Mouse (Mus musculus) hindbrain, embryonic 11.5 days (tissue): ENCODE measurements around the gene Arhgap23. TPM values are rescaled to one million over a fixed set of nuclear protein-coding genes. Genes with fewer than 3 reads are reported as not detected.

Experiments
- ATAC-seq: fragments of 200-750 bp; cut with Nextera tagmentation; 2 replicates; pipeline ENCODE4 v1.8.0; 2017; ENCODE audit warnings: mild to moderate bottlenecking, moderate TSS enrichment, moderate library complexity; ENCODE audit not compliant: low FRiP score
- DNase-seq: peaks from one replicate; pipeline ENCODE4 v3.0.0-alpha.2; 2015; ENCODE audit warnings: low spot score
- H3K27ac ChIP-seq: fragments of 300-500 bp; sonication (generic); 2 replicates; pipeline ENCODE4 v1.5.1; 2014; ENCODE audit warnings: mild to moderate bottlenecking, low read depth, low read length
- H3K27me3 ChIP-seq: fragments of 300-500 bp; sonication (generic); 2 replicates; pipeline ENCODE4 v1.6.1; 2014; ENCODE audit warnings: mild to moderate bottlenecking, low read length, moderate library complexity, mixed read lengths; ENCODE audit not compliant: control insufficient read depth, insufficient read depth
- H3K36me3 ChIP-seq: fragments of 300-500 bp; sonication (generic); 2 replicates; pipeline ENCODE4 v1.6.1; 2014; ENCODE audit warnings: mild to moderate bottlenecking, low read length, moderate library complexity, mixed read lengths; ENCODE audit not compliant: control insufficient read depth, insufficient read depth
- H3K4me1 ChIP-seq: fragments of 300-500 bp; sonication (generic); replicated peaks from 2 replicates; pipeline ENCODE4 v1.6.1; 2014; ENCODE audit warnings: low read length, mixed read lengths; ENCODE audit not compliant: control insufficient read depth, insufficient read depth
- H3K4me2 ChIP-seq: fragments of 300-500 bp; sonication (generic); replicated peaks from 2 replicates; pipeline ENCODE4 v1.6.1; 2014; ENCODE audit warnings: mild to moderate bottlenecking, low read depth, low read length
- H3K4me3 ChIP-seq: fragments of 300-500 bp; sonication (generic); 2 replicates; pipeline ENCODE4 v1.5.1; 2014; ENCODE audit warnings: low read depth, low read length
- H3K9ac ChIP-seq: fragments of 300-500 bp; sonication (generic); 2 replicates; pipeline ENCODE4 v1.6.1; 2014; ENCODE audit warnings: low read depth, low read length
- H3K9me3 ChIP-seq: fragments of 300-500 bp; sonication (generic); 2 replicates; pipeline ENCODE4 v1.6.1; 2016; ENCODE audit warnings: low read length; ENCODE audit not compliant: control insufficient read depth
- WGBS: fragments of 180-500 bp; shearing (Covaris S2); extraction: QIAGEN DNeasy Blood & Tissue Kit; methylation state at CpG from one replicate; pipeline ENCODE4 v1.1.7; 2014; 5-methylcytosine and 5-hydroxymethylcytosine counted together
- polyA plus RNA-seq: library from polyadenylated mRNA; unstranded; fragments of >200 nt; fragmentation: Nextera tagmentation; extraction: Ambion mirVana; gene quantifications from 2 replicates; pipeline ENCODE4 v1.2.1, GENCODE M21; 2014

Arhgap23 gene
- polyA plus RNA-seq, 1 experiment from 2014 or later: 3.5 TPM

GRCm38 (mm10) chr11:97513066-97513465 lies 97.7 kb downstream of the Arhgap23 start:
- Histone ChIP-seq H3K4me1 (peaks cover 7% of the 10 kb centered on the region), H3K27ac (no peak overlapping the region), H3K4me3 (no peak overlapping the region), H3K9me3 (no peaks in the 10 kb centered on the region), H3K4me2 (no peak overlapping the region), H3K9ac (no peak overlapping the region), H3K27me3 (0 out of 2 replicates have a peak, but pooled peaks cover under 1% of the 10 kb centered on the region), H3K36me3 (no peaks in the 10 kb centered on the region)
- 56% methylated on average over 3 of the region's 3 CpGs for WGBS
- ATAC-seq: no peak
- DNase-seq: no peak

- H3K9me3 ChIP-seq: no peaks in the 10 kb centered on the region
- DNase-seq (no peak), ATAC-seq (no peak)
- no peak overlapping the region for H3K9ac ChIP-seq
- H3K4me3 ChIP-seq: no peak overlapping the region
- no peak overlapping the region for H3K4me2 ChIP-seq
- no peaks in the 10 kb centered on the region for H3K27me3 ChIP-seq
- peaks cover 7% of the 10 kb centered on the region; the same call in 1 of the 2 replicates for H3K4me1 ChIP-seq
- no peak overlapping the region for H3K27ac ChIP-seq
- 94% methylated on average over 7 of the region's 7 CpGs for WGBS
- H3K36me3 ChIP-seq: no peaks in the 10 kb centered on the region
These were observed 105.2 kb downstream of the Arhgap23 start for GRCm38 (mm10) chr11:97520541-97520940.

GRCm38 (mm10) chr11:97521741-97522474 lies 106.6 kb downstream of the Arhgap23 start:
- H3K4me3 ChIP-seq: no peak overlapping the region
- H3K9me3 ChIP-seq: no peaks in the 10 kb centered on the region
- H3K27me3 ChIP-seq: no peaks in the 10 kb centered on the region
- WGBS: 86% methylated on average over 29 of the region's 29 CpGs
- H3K4me1 ChIP-seq: peaks cover 7% of the 10 kb centered on the region; the same call in 1 of the 2 replicates
- DNase-seq (no peak), ATAC-seq (no peak)
- no peak overlapping the region for H3K4me2 ChIP-seq
- H3K9ac ChIP-seq: no peak overlapping the region
- H3K36me3 ChIP-seq: no peaks in the 10 kb centered on the region
- H3K27ac ChIP-seq: no peak overlapping the region

- H3K27me3 ChIP-seq: no peaks in the 10 kb centered on the region
- no peak overlapping the region for H3K4me2 ChIP-seq
- ATAC-seq (no peak), DNase-seq (no peak)
- peak overlapping the region; percentile 56 for H3K27ac ChIP-seq
- H3K4me3 ChIP-seq: no peak overlapping the region
- 76% methylated on average over 14 of the region's 14 CpGs for WGBS
- H3K4me1 ChIP-seq: peaks cover 7% of the 10 kb centered on the region; the same call in 1 of the 2 replicates
- H3K36me3 ChIP-seq: no peaks in the 10 kb centered on the region
- no peaks in the 10 kb centered on the region for H3K9me3 ChIP-seq
- H3K9ac ChIP-seq: no peak overlapping the region; the same call in 1 of the 2 replicates
These were observed 107.8 kb downstream of the Arhgap23 start for GRCm38 (mm10) chr11:97523107-97523506.

- ATAC-seq (peak; percentile 43; the same call in 1 of the 2 replicates), DNase-seq (peak; percentile 66)
- Histone ChIP-seq H3K9ac (no peak overlapping the region; the same call in 1 of the 2 replicates), H3K4me2 (no peak overlapping the region), H3K27me3 (no peaks in the 10 kb centered on the region), H3K27ac (peak overlapping the region; percentile 56), H3K9me3 (no peaks in the 10 kb centered on the region), H3K4me1 (peaks cover 7% of the 10 kb centered on the region; the same call in 1 of the 2 replicates), H3K36me3 (no peaks in the 10 kb centered on the region), H3K4me3 (no peak overlapping the region)
- 4% methylated on average over 1 of the region's 1 CpGs for WGBS
These were observed 108.5 kb downstream of the Arhgap23 start for GRCm38 (mm10) chr11:97523827-97524261.

- Histone ChIP-seq H3K27ac (peak overlapping the region; percentile 56; the same call in 1 of the 2 replicates), H3K9me3 (no peaks in the 10 kb centered on the region), H3K4me3 (no peak overlapping the region), H3K4me2 (no peak overlapping the region), H3K36me3 (no peaks in the 10 kb centered on the region), H3K27me3 (no peaks in the 10 kb centered on the region), H3K4me1 (peaks cover 7% of the 10 kb centered on the region; the same call in 1 of the 2 replicates), H3K9ac (no peak overlapping the region)
- DNase-seq: no peak
- ATAC-seq: no peak
- WGBS: 61% methylated on average over 9 of the region's 9 CpGs
These were observed 109.0 kb downstream of the Arhgap23 start for GRCm38 (mm10) chr11:97524306-97524705.

GRCm38 (mm10) chr11:97525313-97525712 lies 110.0 kb downstream of the Arhgap23 start:
- H3K9me3 ChIP-seq: no peaks in the 10 kb centered on the region
- ATAC-seq (no peak), DNase-seq (no peak)
- H3K9ac ChIP-seq: 0 out of 2 replicates have a peak overlapping the region, but pooled peaks have one; percentile 19
- no peak overlapping the region for H3K4me2 ChIP-seq
- H3K4me3 ChIP-seq: no peak overlapping the region
- H3K27ac ChIP-seq: peak overlapping the region; percentile 24; the same call in 1 of the 2 replicates
- H3K4me1 ChIP-seq: peaks cover 7% of the 10 kb centered on the region; the same call in 1 of the 2 replicates
- H3K27me3 ChIP-seq: no peaks in the 10 kb centered on the region
- 91% methylated on average over 6 of the region's 6 CpGs for WGBS
- no peaks in the 10 kb centered on the region for H3K36me3 ChIP-seq

- no peaks in the 10 kb centered on the region for H3K36me3 ChIP-seq
- no peak overlapping the region for H3K4me2 ChIP-seq
- ATAC-seq: no peak
- H3K27ac ChIP-seq: no peak overlapping the region
- H3K4me3 ChIP-seq: no peak overlapping the region
- H3K4me1 ChIP-seq: peaks cover 15% of the 10 kb centered on the region
- WGBS: 80% methylated on average over 18 of the region's 18 CpGs
- no peak overlapping the region for H3K9ac ChIP-seq
- no peak for DNase-seq
- H3K27me3 ChIP-seq: peaks cover 20% of the 10 kb centered on the region
- H3K9me3 ChIP-seq: no peaks in the 10 kb centered on the region
These were observed 113.0 kb downstream of the Arhgap23 start for GRCm38 (mm10) chr11:97528282-97528808.
